Mouse (Mus musculus): ENCODE results near the gene Mtmr10. TPM values are rescaled to one million over a fixed set of nuclear protein-coding genes. Genes with fewer than 3 reads are reported as not detected.

Mtmr10 gene
- polyA plus RNA-seq, 1 experiment, result 0.02 TPM

- H3K4me1 ChIP-seq (ENCODE audit: control insufficient read depth), result no peaks in the 10 kb centered on the region
- H3K36me3 ChIP-seq (ENCODE audit: control insufficient read depth), result peaks cover 14% of the 10 kb centered on the region; the same call in 1 of the 2 replicates
- H3K27me3 ChIP-seq (ENCODE audit: control insufficient read depth), result no peaks in the 10 kb centered on the region
- no peaks in the 10 kb centered on the region for H3K9me3 ChIP-seq (ENCODE audit: control insufficient read depth, low read length)
- TF ChIP-seq TAL1 (IDR thresholded peaks at IDR 0.05; ENCODE audit: low read length), result no peak
- TF ChIP-seq GATA1 (IDR thresholded peaks at IDR 0.05; ENCODE audit: low read length), result no peak
- H3K4me3 ChIP-seq (replicated peaks), result no peak overlapping the region
Observed at GRCm38 (mm10) chr7:64321125-64321524, 33.7 kb downstream of the Mtmr10 start.

- H3K9me3 ChIP-seq (ENCODE audit: control insufficient read depth, low read length), result no peaks in the 10 kb centered on the region
- TF ChIP-seq GATA1 (IDR thresholded peaks at IDR 0.05; ENCODE audit: low read length), result no peak
- TF ChIP-seq TAL1 (IDR thresholded peaks at IDR 0.05; ENCODE audit: low read length), result no peak
- H3K27me3 ChIP-seq (ENCODE audit: control insufficient read depth), result no peaks in the 10 kb centered on the region
- H3K36me3 ChIP-seq (ENCODE audit: control insufficient read depth), result peaks cover 14% of the 10 kb centered on the region; the same call in 1 of the 2 replicates
- H3K4me3 ChIP-seq (replicated peaks), result no peak overlapping the region
- H3K4me1 ChIP-seq (ENCODE audit: control insufficient read depth), result no peaks in the 10 kb centered on the region
Observed at GRCm38 (mm10) chr7:64321658-64322057, 34.2 kb downstream of the Mtmr10 start.

- Histone ChIP-seq H3K36me3 (ENCODE audit: control insufficient read depth) (peaks cover 3% of the 10 kb centered on the region; the same call in 1 of the 2 replicates), H3K9me3 (ENCODE audit: control insufficient read depth, low read length) (no peaks in the 10 kb centered on the region), H3K27me3 (ENCODE audit: control insufficient read depth) (no peaks in the 10 kb centered on the region), H3K4me1 (ENCODE audit: control insufficient read depth) (no peaks in the 10 kb centered on the region; the same call in 1 of the 2 replicates), H3K4me3 (replicated peaks) (no peak overlapping the region)
- TF ChIP-seq GATA1 (IDR thresholded peaks at IDR 0.05; ENCODE audit: low read length) (no peak), TAL1 (IDR thresholded peaks at IDR 0.05; ENCODE audit: low read length) (no peak)
Observed at GRCm38 (mm10) chr7:64326892-64327291, 39.4 kb downstream of the Mtmr10 start.

- Histone ChIP-seq H3K4me1 (ENCODE audit: control insufficient read depth) (no peaks in the 10 kb centered on the region; the same call in 1 of the 2 replicates), H3K36me3 (ENCODE audit: control insufficient read depth) (peaks cover 3% of the 10 kb centered on the region; the same call in 1 of the 2 replicates), H3K4me3 (replicated peaks) (no peak overlapping the region), H3K27me3 (ENCODE audit: control insufficient read depth) (no peaks in the 10 kb centered on the region), H3K9me3 (ENCODE audit: control insufficient read depth, low read length) (no peaks in the 10 kb centered on the region)
- TF ChIP-seq TAL1 (IDR thresholded peaks at IDR 0.05; ENCODE audit: low read length) (no peak), GATA1 (IDR thresholded peaks at IDR 0.05; ENCODE audit: low read length) (no peak)
Observed at GRCm38 (mm10) chr7:64327486-64327885, 40.0 kb downstream of the Mtmr10 start.

- TF ChIP-seq TAL1 (IDR thresholded peaks at IDR 0.05; ENCODE audit: low read length) (no peak), GATA1 (IDR thresholded peaks at IDR 0.05; ENCODE audit: low read length) (no peak)
- Histone ChIP-seq H3K4me3 (replicated peaks) (no peak overlapping the region), H3K4me1 (ENCODE audit: control insufficient read depth) (no peaks in the 10 kb centered on the region; the same call in 1 of the 2 replicates)
Observed at GRCm38 (mm10) chr7:64331309-64331708, 43.9 kb downstream of the Mtmr10 start.

GRCm38 (mm10) chr7:64332686-64333085, 45.2 kb downstream of the Mtmr10 start:
- Histone ChIP-seq H3K4me3 (replicated peaks) (no peak overlapping the region), H3K9me3 (ENCODE audit: control insufficient read depth, low read length) (no peaks in the 10 kb centered on the region), H3K27me3 (ENCODE audit: control insufficient read depth) (no peaks in the 10 kb centered on the region), H3K4me1 (ENCODE audit: control insufficient read depth) (no peaks in the 10 kb centered on the region), H3K36me3 (ENCODE audit: control insufficient read depth) (peaks cover 20% of the 10 kb centered on the region)
- TF ChIP-seq GATA1 (IDR thresholded peaks at IDR 0.05; ENCODE audit: low read length), result no peak
- TF ChIP-seq TAL1 (IDR thresholded peaks at IDR 0.05; ENCODE audit: low read length), result no peak

More at GRCm38 (mm10) chr7:64331309-64331708, 43.9 kb downstream of the Mtmr10 start:
- Histone ChIP-seq H3K36me3 (ENCODE audit: control insufficient read depth) (peaks cover 12% of the 10 kb centered on the region), H3K27me3 (ENCODE audit: control insufficient read depth) (no peaks in the 10 kb centered on the region), H3K9me3 (ENCODE audit: control insufficient read depth, low read length) (no peaks in the 10 kb centered on the region)

GRCm38 (mm10) chr7:64347813-64348212, 60.4 kb downstream of the Mtmr10 start:
- Histone ChIP-seq H3K4me3 (replicated peaks) (no peak overlapping the region), H3K27me3 (ENCODE audit: control insufficient read depth) (no peaks in the 10 kb centered on the region), H3K4me1 (ENCODE audit: control insufficient read depth) (no peaks in the 10 kb centered on the region), H3K9me3 (ENCODE audit: control insufficient read depth, low read length) (no peaks in the 10 kb centered on the region), H3K36me3 (ENCODE audit: control insufficient read depth) (peaks cover 35% of the 10 kb centered on the region)
- TF ChIP-seq GATA1 (IDR thresholded peaks at IDR 0.05; ENCODE audit: low read length) (no peak), TAL1 (IDR thresholded peaks at IDR 0.05; ENCODE audit: low read length) (no peak)

GRCm38 (mm10) chr7:64349147-64349861, 61.9 kb downstream of the Mtmr10 start:
- no peaks in the 10 kb centered on the region for H3K4me1 ChIP-seq (ENCODE audit: control insufficient read depth)
- no peak overlapping the region for H3K4me3 ChIP-seq (replicated peaks)
- no peaks in the 10 kb centered on the region for H3K9me3 ChIP-seq (ENCODE audit: control insufficient read depth, low read length)
- peaks cover 47% of the 10 kb centered on the region for H3K36me3 ChIP-seq (ENCODE audit: control insufficient read depth)
- no peaks in the 10 kb centered on the region for H3K27me3 ChIP-seq (ENCODE audit: control insufficient read depth)
- TF ChIP-seq TAL1 (IDR thresholded peaks at IDR 0.05; ENCODE audit: low read length), result no peak
- TF ChIP-seq GATA1 (IDR thresholded peaks at IDR 0.05; ENCODE audit: low read length), result no peak

GRCm38 (mm10) chr7:64351087-64351486, 63.6 kb downstream of the Mtmr10 start:
- no peak for TF ChIP-seq GATA1 (IDR thresholded peaks at IDR 0.05; ENCODE audit: low read length)
- no peak for TF ChIP-seq TAL1 (IDR thresholded peaks at IDR 0.05; ENCODE audit: low read length)
- no peaks in the 10 kb centered on the region for H3K4me1 ChIP-seq (ENCODE audit: control insufficient read depth)
- H3K36me3 ChIP-seq (ENCODE audit: control insufficient read depth), result peaks cover 44% of the 10 kb centered on the region
- no peaks in the 10 kb centered on the region for H3K9me3 ChIP-seq (ENCODE audit: control insufficient read depth, low read length)
- H3K4me3 ChIP-seq (replicated peaks), result no peak overlapping the region
- H3K27me3 ChIP-seq (ENCODE audit: control insufficient read depth), result no peaks in the 10 kb centered on the region
